Mouse (Mus musculus) bone marrow macrophage, adult 2 months (primary cell): ENCODE results near the gene Eif4e2. TPM values are rescaled to one million over a fixed set of nuclear protein-coding genes. Genes with fewer than 3 reads are reported as not detected.

Source experiments
- H3K27ac ChIP-seq: 2 replicates; pipeline ENCODE4 v1.5.1; 2012; ENCODE audit warnings: low read depth, low read length; ENCODE audit not compliant: insufficient read depth
- H3K4me1 ChIP-seq: 2 replicates; pipeline ENCODE4 v1.6.1; 2012; ENCODE audit warnings: low read length; ENCODE audit not compliant: control insufficient read depth, insufficient read depth
- H3K4me3 ChIP-seq: 2 replicates; pipeline ENCODE4 v1.5.1; 2012; ENCODE audit warnings: mild to moderate bottlenecking, low read length, moderate library complexity; ENCODE audit not compliant: insufficient read depth
- CTCF ChIP-seq: IDR thresholded peaks from 2 replicates; pipeline ENCODE4 v1.5.1; 2012; ENCODE audit warnings: low read depth, mild to moderate bottlenecking, low read length, moderate library complexity
- POLR2A ChIP-seq: IDR thresholded peaks from 2 replicates; pipeline ENCODE4 v1.6.1; 2012; ENCODE audit warnings: mild to moderate bottlenecking, low read depth, low read length, borderline replicate concordance
- polyA plus RNA-seq: library from polyadenylated mRNA; stranded (reverse); fragments of >200 nt; gene quantifications from 2 replicates; pipeline ENCODE4 v1.2.4, GENCODE M21; 2012; ENCODE audit not compliant: missing spikeins, insufficient read depth, insufficient read length

Gene Eif4e2
- polyA plus RNA-seq, 1 experiment = 99.5 TPM

GRCm38 (mm10) chr1:87271596-87271995 lies 57.9 kb downstream of the Eif4e2 start:
- no peaks in the 10 kb centered on the region for H3K4me1 ChIP-seq
- TF ChIP-seq POLR2A (no peak), CTCF (no peak)
- no peak overlapping the region for H3K4me3 ChIP-seq
- no peak overlapping the region for H3K27ac ChIP-seq

DNA sequence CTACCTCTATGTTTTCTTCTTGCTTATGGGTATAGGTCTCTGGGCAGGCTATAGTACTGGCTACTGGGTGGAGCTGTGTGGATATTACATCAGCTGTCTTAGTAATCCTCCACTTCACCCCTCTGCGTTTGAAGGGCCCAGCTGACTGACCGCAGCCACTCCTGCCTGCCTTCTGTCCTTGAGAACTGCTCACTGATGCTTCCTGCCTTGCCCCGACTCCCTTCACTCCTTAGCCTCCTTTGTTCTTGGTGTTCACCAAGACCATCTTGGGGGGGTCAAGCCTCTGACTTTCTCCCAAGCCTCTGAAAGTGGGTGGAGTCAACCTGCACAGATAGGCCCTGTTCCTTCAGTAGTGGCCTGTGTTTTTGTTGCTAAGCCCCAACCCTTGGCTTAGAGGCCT lies 58.7 kb downstream of the Eif4e2 start:
- TF ChIP-seq POLR2A (no peak), CTCF (no peak)
- no peak overlapping the region for H3K4me3 ChIP-seq
- H3K27ac ChIP-seq = no peak overlapping the region
- no peaks in the 10 kb centered on the region for H3K4me1 ChIP-seq

DNA sequence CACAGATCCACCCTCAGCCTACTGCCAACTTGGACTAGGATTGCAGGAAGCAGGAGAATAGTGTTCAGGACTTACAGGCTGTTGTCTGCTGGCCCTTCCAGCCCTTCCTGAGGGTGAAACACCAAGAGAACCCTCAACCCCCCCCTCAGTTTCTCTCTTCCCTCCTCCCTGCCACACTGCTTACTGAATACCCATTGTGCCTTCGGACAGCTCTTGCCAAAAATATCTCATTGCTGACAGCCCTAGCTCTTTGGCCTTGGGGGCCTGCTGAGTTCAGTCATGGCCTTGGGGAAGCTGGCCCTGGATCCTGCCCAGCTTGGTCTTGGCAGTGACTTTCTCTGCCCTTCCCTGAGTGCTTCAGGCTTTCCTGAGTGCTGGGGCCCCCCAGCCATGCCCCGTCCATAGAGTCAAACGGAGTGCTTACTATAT lies 59.8 kb downstream of the Eif4e2 start:
- TF ChIP-seq CTCF = no peak
- no peak for TF ChIP-seq POLR2A
- Histone ChIP-seq H3K4me3 (no peak overlapping the region), H3K27ac (no peak overlapping the region), H3K4me1 (no peaks in the 10 kb centered on the region)

DNA sequence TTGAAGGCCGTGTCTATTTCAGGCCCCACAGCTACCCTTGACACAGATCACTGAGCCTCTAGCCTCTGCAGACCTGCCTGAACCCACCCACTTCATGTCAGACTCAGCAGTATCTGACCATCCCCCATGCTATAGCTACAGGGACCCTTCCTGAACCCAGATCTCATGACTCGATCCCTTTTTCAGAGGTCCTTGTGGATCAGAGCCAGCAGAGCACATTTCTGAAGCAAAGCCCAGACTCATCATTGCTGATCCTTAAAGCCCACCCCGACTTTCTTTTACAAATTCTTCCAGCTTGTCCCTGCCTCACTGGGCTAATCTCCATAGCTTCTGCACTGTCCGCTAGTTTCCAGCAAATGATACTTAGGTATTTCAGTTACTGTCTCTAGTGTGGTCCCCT lies 60.4 kb downstream of the Eif4e2 start:
- H3K4me1 ChIP-seq = no peaks in the 10 kb centered on the region
- H3K4me3 ChIP-seq = no peak overlapping the region
- TF ChIP-seq POLR2A = no peak
- no peak for TF ChIP-seq CTCF
- no peak overlapping the region for H3K27ac ChIP-seq

DNA sequence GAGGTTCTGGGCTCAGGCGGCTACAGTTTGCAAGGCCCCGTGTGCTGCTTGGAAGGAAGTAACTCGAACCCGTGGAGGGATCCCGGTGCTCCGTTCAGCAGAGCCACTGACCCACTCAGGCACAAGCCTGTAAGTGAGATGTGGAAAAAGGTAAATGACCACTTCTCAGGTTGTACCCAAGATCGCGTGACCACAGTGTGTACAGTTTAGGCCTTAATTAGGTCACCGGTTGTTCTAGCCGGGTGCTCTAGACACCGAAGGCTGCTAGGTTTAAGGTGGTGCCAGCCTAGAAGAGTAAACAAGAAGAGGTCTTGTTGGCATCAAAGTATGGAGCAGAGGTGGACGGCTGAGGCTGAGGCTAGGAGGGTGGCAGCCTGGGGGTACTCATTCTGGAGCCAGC lies 61.4 kb downstream of the Eif4e2 start:
- no peak overlapping the region for H3K27ac ChIP-seq
- H3K4me3 ChIP-seq = no peak overlapping the region
- no peaks in the 10 kb centered on the region for H3K4me1 ChIP-seq
- TF ChIP-seq POLR2A = no peak
- no peak for TF ChIP-seq CTCF

GRCm38 (mm10) chr1:87276056-87276455 lies 62.3 kb downstream of the Eif4e2 start:
- TF ChIP-seq CTCF = no peak
- TF ChIP-seq POLR2A = no peak
- Histone ChIP-seq H3K4me1 (no peaks in the 10 kb centered on the region), H3K4me3 (no peak overlapping the region), H3K27ac (no peak overlapping the region)

DNA sequence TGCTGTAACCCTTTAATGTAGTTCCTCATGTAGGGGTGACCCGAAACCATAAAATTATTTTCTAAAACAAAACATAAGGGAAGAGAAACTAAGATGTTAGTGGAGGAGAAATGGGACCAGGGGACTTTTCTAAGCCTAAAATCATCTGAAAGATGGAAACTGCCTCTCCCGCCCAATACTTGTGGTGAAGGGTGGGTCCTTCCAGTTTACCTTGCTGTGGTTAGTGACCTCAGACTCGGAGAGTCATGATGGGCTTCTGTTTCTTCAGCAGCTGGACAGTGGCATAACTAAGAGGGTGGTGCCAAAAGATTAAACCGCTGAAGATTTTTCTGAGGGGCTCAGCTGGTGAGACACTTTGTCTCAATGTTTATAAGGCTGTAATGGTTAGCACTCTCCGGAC lies 66.6 kb downstream of the Eif4e2 start:
- TF ChIP-seq POLR2A (no peak), CTCF (no peak)
- no peak overlapping the region for H3K27ac ChIP-seq
- H3K4me1 ChIP-seq = peaks cover 8% of the 10 kb centered on the region
- H3K4me3 ChIP-seq = no peak overlapping the region

- TF ChIP-seq CTCF = no peak
- TF ChIP-seq POLR2A = no peak
- Histone ChIP-seq H3K27ac (peak overlapping the region; percentile 29; the same call in 1 of the 2 replicates), H3K4me3 (peak overlapping the region; percentile 44), H3K4me1 (peaks cover 8% of the 10 kb centered on the region)
Measured at GRCm38 (mm10) chr1:87281599-87282412, 68.1 kb downstream of the Eif4e2 start.

DNA sequence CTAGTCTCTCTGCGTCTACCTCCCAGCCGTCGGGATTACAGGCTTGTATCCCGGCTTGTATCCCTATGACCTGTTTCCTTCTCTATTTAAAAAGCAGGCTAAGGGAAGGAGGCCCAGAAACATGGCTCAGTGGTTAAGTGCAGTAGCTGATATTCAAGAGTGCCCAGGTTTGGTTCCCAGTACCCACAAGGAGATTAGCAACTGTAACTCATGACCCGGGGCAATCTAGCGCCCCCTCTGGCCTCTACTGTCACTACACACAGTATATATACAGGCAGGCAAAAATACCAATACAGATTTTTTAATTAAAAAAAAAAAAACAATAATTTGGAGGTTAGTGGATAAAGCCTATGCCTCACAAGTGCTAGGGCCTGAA lies 68.7 kb downstream of the Eif4e2 start:
- H3K4me1 ChIP-seq = peaks cover 8% of the 10 kb centered on the region
- no peak for TF ChIP-seq CTCF
- no peak for TF ChIP-seq POLR2A
- no peak overlapping the region for H3K27ac ChIP-seq
- 0 out of 2 replicates have a peak overlapping the region, but pooled peaks have one; percentile 44 for H3K4me3 ChIP-seq

- H3K27ac ChIP-seq = no peak overlapping the region
- no peak for TF ChIP-seq CTCF
- H3K4me3 ChIP-seq = no peak overlapping the region
- H3K4me1 ChIP-seq = peaks cover 8% of the 10 kb centered on the region
Measured at GRCm38 (mm10) chr1:87283410-87283960, 69.8 kb downstream of the Eif4e2 start.
